Mouse (Mus musculus): ENCODE measurements around the gene Lmo2.

The Lmo2 gene

DNA sequence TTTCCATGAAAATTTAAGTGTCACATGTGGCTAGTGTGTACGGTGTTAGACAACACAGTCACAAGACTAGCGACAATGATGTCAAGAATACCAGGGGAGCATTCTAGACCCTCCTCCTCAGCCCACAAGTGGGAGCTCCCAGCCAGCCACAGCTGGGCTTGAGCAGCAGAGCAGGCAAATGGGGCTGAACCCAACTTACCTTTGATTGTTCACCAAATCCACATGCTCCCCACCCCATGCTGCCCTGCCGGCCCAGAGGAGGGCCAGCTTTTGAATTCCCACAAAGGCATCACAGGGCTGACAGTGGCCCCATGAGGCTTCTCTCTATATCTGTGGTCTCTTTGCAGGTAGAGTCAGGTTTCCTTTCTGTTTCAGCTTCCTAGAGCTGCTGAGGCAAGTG is 16.7 kb upstream of the Lmo2 start:
- in situ Hi-C loops (cut with MseI, MboI) = no loop called here

- in situ Hi-C loops (cut with MseI, MboI) = no loop called here
These were observed 12.9 kb upstream of the Lmo2 start for GRCm38 (mm10) chr2:103944859-103945258.

DNA sequence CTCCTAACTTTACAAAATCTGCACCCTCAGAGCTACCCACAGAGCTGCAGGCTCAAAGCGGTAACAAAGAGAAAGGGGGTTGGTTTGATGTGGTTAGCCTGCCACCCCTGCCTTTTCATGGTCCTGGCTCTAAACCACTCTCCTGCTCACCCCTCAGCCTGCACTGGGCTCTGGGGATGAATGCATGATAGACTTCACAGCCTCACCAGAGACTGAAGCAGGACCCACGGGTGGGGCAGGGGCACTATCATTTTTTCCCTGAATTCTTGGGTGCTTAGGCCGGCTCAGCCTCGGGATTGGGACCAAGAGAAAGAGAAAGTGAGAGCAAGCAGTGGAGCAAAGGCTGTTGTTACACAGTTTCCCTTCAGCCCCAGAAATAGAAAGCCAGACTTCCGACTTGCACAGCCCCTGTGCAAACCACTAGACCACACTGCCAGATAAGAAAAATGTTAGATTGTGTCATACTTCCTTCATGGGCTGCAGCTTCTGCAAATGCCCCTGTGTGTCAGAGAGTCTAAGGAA is 12.2 kb upstream of the Lmo2 start:
- in situ Hi-C loops (cut with MseI, MboI) = no loop called here

DNA sequence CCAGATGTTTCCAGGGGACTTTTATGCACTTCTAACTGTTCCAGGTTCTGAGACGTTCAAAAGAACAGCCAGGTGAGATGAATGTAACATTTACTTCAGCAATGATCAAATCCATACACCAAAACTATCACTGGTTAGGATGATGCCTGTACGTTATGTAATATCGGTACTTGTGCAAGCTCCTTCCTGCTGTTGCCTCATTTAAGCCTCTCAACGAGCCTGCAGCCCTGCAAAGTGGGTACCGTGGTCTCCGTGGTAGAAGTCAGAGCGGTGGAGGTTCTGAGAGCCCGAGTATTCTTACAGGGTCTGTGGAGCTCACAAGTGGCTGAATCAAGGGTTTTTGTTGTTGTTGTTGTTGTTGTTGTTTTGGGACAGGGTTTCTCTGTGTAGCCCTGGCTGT is 10.9 kb upstream of the Lmo2 start:
- in situ Hi-C loops (cut with MseI, MboI) = no loop called here

- in situ Hi-C loops (cut with MseI, MboI) = no loop called here
These were observed 9.7 kb upstream of the Lmo2 start for GRCm38 (mm10) chr2:103947982-103948655.

GRCm38 (mm10) chr2:103953050-103953835 is 4.5 kb upstream of the Lmo2 start:
- in situ Hi-C loops (cut with MseI, MboI) = no loop called here

- in situ Hi-C loops (cut with MseI, MboI) = no loop called here
These were observed 2.1 kb upstream of the Lmo2 start for GRCm38 (mm10) chr2:103955714-103956113.

DNA sequence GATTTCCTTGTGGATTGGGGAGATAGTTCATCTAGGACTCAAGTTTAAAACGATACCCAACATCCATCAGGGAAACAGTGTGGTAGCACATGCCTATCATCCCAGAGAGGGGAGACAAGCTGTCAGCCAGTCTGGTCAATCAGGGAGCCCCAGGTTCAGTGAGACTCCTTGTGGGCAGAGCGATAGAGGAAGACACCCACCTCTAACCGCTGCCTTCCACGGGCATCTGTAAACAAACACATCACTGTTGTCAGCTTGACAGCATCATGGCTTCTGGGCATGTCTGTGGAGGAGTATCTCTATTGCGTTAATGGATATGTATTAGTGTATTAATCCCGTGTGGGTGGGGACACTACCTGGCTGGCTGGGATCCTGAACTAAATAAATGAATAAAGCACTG is 919 bp upstream of the Lmo2 start:
- in situ Hi-C loops (cut with MseI, MboI) = no loop called here

- in situ Hi-C loops (cut with MseI, MboI) = no loop called here
These were observed 848 bp downstream of the Lmo2 start for GRCm38 (mm10) chr2:103958634-103959033.

- in situ Hi-C loops (cut with MseI, MboI) = no loop called here
These were observed 1.3 kb downstream of the Lmo2 start for GRCm38 (mm10) chr2:103959066-103959465.

GRCm38 (mm10) chr2:103959574-103959973 is 1.8 kb downstream of the Lmo2 start:
- in situ Hi-C loops (cut with MseI, MboI) = no loop called here

DNA sequence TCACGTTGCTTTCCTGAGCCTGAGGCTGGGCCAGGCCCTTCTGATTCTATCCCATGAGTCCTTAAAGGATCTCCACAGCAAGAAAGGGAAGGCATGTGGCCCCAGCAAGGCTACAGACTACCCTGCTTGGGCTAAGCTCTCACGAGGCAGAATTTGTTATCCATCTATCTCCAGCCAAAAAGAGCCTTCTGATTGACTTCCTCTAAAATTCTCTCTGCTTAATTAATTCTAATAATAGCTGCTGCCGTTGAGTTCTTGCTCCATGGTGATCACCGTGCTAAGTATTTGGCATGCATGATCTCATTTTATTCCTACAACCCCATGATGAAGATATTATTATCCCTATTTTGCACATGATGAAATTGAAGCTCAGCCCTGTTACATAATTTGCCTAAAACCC is 4.6 kb downstream of the Lmo2 start:
- in situ Hi-C loops (cut with MseI, MboI) = no loop called here

DNA sequence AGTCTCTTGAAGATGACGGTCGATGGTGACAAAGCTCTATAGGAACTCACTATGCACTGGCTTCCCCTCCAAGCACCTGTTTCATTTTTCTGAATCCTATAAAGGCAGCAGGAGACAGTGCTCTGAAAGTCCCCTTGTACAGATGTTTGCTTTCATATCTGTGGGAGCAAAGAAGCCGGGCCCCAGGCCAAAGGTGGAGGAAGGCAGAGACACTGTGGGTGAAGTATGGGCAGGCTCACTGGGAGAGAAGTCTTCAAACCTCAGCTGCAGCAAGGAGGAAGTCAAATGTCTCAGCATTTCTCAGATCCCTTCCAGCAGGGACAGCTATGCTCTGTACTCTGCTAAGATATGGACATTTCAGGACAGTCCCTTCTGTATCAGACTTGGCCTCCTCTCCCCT is 7.6 kb downstream of the Lmo2 start:
- in situ Hi-C loops (cut with MseI, MboI) = no loop called here

DNA sequence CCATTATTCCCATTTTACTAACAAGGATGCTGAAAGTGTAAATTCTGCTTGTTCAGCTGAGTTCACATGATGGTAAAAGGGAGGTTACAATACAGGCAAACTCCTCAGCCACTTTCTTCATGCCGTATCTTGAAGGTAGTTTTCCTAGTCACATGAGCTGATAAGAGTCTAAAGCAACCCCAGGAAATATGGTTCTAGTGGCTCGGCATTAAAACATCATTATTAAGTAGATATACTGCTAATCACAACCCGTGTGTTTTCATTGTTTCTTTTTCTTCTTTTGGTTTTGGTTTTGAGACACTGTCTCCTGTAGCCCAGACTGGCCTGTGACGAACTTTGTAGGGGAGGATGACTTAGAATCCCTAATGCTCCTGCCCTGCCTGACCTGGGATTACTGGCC is 10.4 kb downstream of the Lmo2 start:
- in situ Hi-C loops (cut with MseI, MboI) = no loop called here

GRCm38 (mm10) chr2:103968919-103969436 is 11.2 kb downstream of the Lmo2 start:
- in situ Hi-C loops (cut with MseI, MboI) = no loop called here

- in situ Hi-C loops (cut with MseI, MboI) = no loop called here
These were observed 11.8 kb downstream of the Lmo2 start for GRCm38 (mm10) chr2:103969437-103970040.

- in situ Hi-C loops (cut with MseI, MboI) = no loop called here
These were observed 12.4 kb downstream of the Lmo2 start for GRCm38 (mm10) chr2:103970041-103970790.

DNA sequence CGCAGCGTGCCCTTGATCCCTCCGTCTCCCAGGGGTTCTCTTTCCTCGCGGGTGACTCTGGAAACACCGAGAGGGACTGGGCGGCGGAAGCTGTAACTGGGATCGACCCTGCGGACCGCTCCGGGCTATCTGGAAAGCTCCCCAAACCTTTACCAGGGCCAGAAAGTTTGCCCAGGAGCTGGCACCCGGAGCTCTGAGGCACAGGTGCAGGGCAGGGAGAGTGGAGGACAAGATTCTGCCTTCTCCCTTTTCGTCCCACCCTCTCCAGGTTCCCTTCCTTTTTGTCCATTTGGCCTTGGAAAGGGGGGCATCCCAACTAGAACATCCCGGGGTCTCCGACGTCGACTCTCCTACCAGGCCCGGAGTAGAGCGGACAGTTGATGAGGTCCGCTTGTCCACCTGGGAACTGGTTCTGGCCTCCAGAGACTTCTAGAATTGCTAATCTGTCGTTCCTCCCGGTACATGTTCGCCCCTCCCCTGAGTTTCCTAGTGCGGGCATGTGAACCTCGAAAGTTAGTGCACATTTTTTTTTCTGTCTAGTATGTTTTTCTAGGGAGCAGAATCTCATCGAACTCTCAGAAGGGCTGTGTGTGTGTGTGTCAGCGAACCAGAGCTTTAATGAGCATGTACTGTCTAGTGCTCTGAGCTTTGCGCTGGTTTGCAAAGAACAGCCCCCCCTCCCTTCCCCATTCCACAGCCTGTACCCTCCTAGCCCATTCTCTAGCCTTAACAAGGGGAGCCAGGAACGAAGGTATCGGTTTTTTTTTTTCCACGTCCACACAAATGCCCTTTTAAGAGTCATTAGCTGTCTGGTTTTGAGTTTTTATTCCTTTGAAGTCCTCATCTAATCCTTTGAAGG is 13.2 kb downstream of the Lmo2 start:
- in situ Hi-C loops (cut with MseI, MboI) = no loop called here

GRCm38 (mm10) chr2:103971838-103972237 is 14.1 kb downstream of the Lmo2 start:
- in situ Hi-C loops (cut with MseI, MboI) = no loop called here

GRCm38 (mm10) chr2:103975904-103976303 is 18.1 kb downstream of the Lmo2 start:
- in situ Hi-C loops (cut with MseI, MboI) = loop anchor here (25.0 kb wide), 2 partner anchors 239 to 414 kb away; partner anchors contain the start of gene Abtb2 (in 1 of the 2)
